Comparison of ENCODE assay signal across 9 mouse cellular contexts in the genomic region with DNA sequence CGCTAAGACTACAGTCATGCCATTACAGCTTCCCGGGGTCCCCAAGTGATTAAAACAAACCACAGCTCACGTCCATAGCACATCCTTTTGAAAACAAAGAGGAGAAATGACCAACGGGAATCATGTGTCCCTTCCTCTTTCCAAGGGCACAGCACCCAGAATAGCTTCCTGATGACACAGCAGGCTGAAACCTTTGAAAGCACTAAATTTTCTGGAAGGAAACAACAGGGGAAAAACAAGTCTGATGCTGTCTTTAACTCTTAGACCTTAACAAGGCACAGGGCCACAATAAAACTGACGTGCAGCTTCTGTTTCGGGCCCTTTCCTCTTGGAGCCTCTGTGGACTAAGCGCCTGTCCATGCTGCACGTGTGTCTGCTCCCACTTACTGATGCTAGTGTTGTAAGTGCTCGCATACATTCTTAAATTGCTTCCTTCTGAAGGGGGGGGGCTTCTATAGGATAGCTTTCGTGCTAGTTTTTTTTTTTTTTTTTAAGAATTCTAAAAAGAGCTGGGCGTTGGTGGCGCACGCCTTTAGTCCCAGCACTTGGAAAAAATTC. TPM values are rescaled to one million over a fixed set of nuclear protein-coding genes. Genes with fewer than 3 reads are reported as not detected.
DNase-seq lines count a peak whose midpoint lies in the region; ATAC-seq and TF ChIP-seq lines count a peak whose summit lies in the region.
"Had no signal": no experiment of that assay in that cellular context is flagged by ENCODE, and none has a peak within 500 bp of the region (broad histone marks: within the 10 kb centered on the region; RNA-seq: fewer than 3 reads in every experiment).

No protein-coding gene starts in this region.

- no peaks in the 10 kb centered on the region for H3K9me3 ChIP-seq in forebrain, embryonic 15.5 days
- no peaks in the 10 kb centered on the region for H3K9me3 ChIP-seq in forebrain, embryonic 13.5 days (replicated peaks)
- no peaks in the 10 kb centered on the region for H3K9me3 ChIP-seq in lung, embryonic 15.5 days
- H3K9me3 ChIP-seq in kidney, postnatal 0 days (replicated peaks; ENCODE audit: low read length), result no peaks in the 10 kb centered on the region
- H3K9me3 ChIP-seq: midbrain, embryonic 12.5 days had no signal

- no peak for ATAC-seq in forebrain, embryonic 15.5 days (replicated peaks)
- no peak for ATAC-seq in forebrain, embryonic 13.5 days
- ATAC-seq in lung, embryonic 15.5 days (ENCODE audit: borderline replicate concordance, extremely low read depth, low FRiP score, low TSS enrichment), result no peak
- ATAC-seq in kidney, postnatal 0 days (replicated peaks; ENCODE audit: low FRiP score, low read depth), result no peak

- peaks cover 13% of the 10 kb centered on the region for H3K4me1 ChIP-seq in forebrain, embryonic 15.5 days
- H3K4me1 ChIP-seq in forebrain, embryonic 13.5 days, result peaks cover 15% of the 10 kb centered on the region
- 0 out of 2 replicates have a peak, but pooled peaks cover 4% of the 10 kb centered on the region for H3K4me1 ChIP-seq in lung, embryonic 15.5 days
- H3K4me1 ChIP-seq in embryonic fibroblast, embryonic 13.5 days (ENCODE audit: control insufficient read depth, insufficient read depth, low read length), result peaks cover 9% of the 10 kb centered on the region
- no peaks in the 10 kb centered on the region for H3K4me1 ChIP-seq in kidney, postnatal 0 days (replicated peaks; ENCODE audit: insufficient read depth, low read length)
- H3K4me1 ChIP-seq: midbrain, embryonic 12.5 days had no signal

- peak overlapping the region; percentile 68; the same call in 1 of the 2 replicates for H3K27ac ChIP-seq in forebrain, embryonic 15.5 days (replicated peaks)
- no peak overlapping the region for H3K27ac ChIP-seq in forebrain, embryonic 13.5 days
- H3K27ac ChIP-seq in lung, embryonic 15.5 days, result peak overlapping the region; percentile 62
- H3K27ac ChIP-seq in embryonic fibroblast, embryonic 13.5 days (ENCODE audit: insufficient read depth, low read length), result peak overlapping the region; percentile 3; the same call in 1 of the 2 replicates
- H3K27ac ChIP-seq in kidney, postnatal 0 days, result peak overlapping the region; percentile 47; the same call in 1 of the 2 replicates
- H3K27ac ChIP-seq: midbrain, embryonic 12.5 days had no signal

- H3K9ac ChIP-seq in forebrain, embryonic 15.5 days (replicated peaks), result no peak overlapping the region
- H3K9ac ChIP-seq in forebrain, embryonic 13.5 days, result no peak overlapping the region
- H3K9ac ChIP-seq in lung, embryonic 15.5 days, result no peak overlapping the region
- no peak overlapping the region for H3K9ac ChIP-seq in kidney, postnatal 0 days (ENCODE audit: low read depth, low read length)
- H3K9ac ChIP-seq: midbrain, embryonic 12.5 days had no signal

- 63% methylated on average over 13 of the region's 13 CpGs for WGBS in forebrain, embryonic 15.5 days
- 72% methylated on average over 13 of the region's 13 CpGs for WGBS in forebrain, embryonic 13.5 days
- WGBS in lung, embryonic 15.5 days, result 68% methylated on average over 13 of the region's 13 CpGs
- 67% methylated on average over 13 of the region's 13 CpGs for WGBS in kidney, postnatal 0 days

- H3K27me3 ChIP-seq in forebrain, embryonic 15.5 days, result no peaks in the 10 kb centered on the region
- no peaks in the 10 kb centered on the region for H3K27me3 ChIP-seq in forebrain, embryonic 13.5 days
- no peaks in the 10 kb centered on the region for H3K27me3 ChIP-seq in lung, embryonic 15.5 days
- no peaks in the 10 kb centered on the region for H3K27me3 ChIP-seq in kidney, postnatal 0 days (ENCODE audit: insufficient read depth, low read length)
- H3K27me3 ChIP-seq: midbrain, embryonic 12.5 days had no signal

- no peak overlapping the region for H3K4me2 ChIP-seq in forebrain, embryonic 15.5 days (replicated peaks)
- H3K4me2 ChIP-seq in forebrain, embryonic 13.5 days, result no peak overlapping the region
- H3K4me2 ChIP-seq in lung, embryonic 15.5 days, result no peak overlapping the region
- H3K4me2 ChIP-seq in kidney, postnatal 0 days (ENCODE audit: low read length), result no peak overlapping the region
- H3K4me2 ChIP-seq: midbrain, embryonic 12.5 days had no signal

- no peak for TF ChIP-seq POLR2A in embryonic fibroblast, embryonic 13.5 days (IDR thresholded peaks at IDR 0.05; ENCODE audit: low read depth, low read length)

- H3K4me3 ChIP-seq in forebrain, embryonic 15.5 days, result no peak overlapping the region
- H3K4me3 ChIP-seq in forebrain, embryonic 13.5 days, result no peak overlapping the region
- no peak overlapping the region for H3K4me3 ChIP-seq in lung, embryonic 15.5 days
- no peak overlapping the region for H3K4me3 ChIP-seq in embryonic fibroblast, embryonic 13.5 days (ENCODE audit: insufficient read depth, low read length)
- H3K4me3 ChIP-seq in kidney, postnatal 0 days (replicated peaks; ENCODE audit: low read depth, low read length), result no peak overlapping the region
- H3K4me3 ChIP-seq: midbrain, embryonic 12.5 days had no signal

- peaks cover 16% of the 10 kb centered on the region for H3K36me3 ChIP-seq in forebrain, embryonic 15.5 days
- peaks cover 20% of the 10 kb centered on the region for H3K36me3 ChIP-seq in forebrain, embryonic 13.5 days (ENCODE audit: poor library complexity, severe bottlenecking)
- H3K36me3 ChIP-seq in lung, embryonic 15.5 days, result peaks cover 14% of the 10 kb centered on the region; the same call in 1 of the 2 replicates
- H3K36me3 ChIP-seq in kidney, postnatal 0 days (ENCODE audit: insufficient read depth, low read length), result 0 out of 2 replicates have a peak, but pooled peaks cover 11% of the 10 kb centered on the region

- no peak for DNase-seq in lung, postnatal 14 days
- peak; percentile 43 for DNase-seq in kidney, postnatal 0 days (ENCODE audit: low spot score)
- DNase-seq in embryo, embryonic 10 days (ENCODE audit: low spot score), result no peak
- no peak for DNase-seq in testis, postnatal 14 days (ENCODE audit: low spot score)

- no peak for TF ChIP-seq CTCF in embryonic fibroblast, embryonic 13.5 days (IDR thresholded peaks at IDR 0.05; ENCODE audit: borderline replicate concordance, insufficient read depth, low read length)
- no peak for TF ChIP-seq CTCF in kidney, postnatal 0 days (IDR thresholded peaks at IDR 0.05; ENCODE audit: low read depth)

RNA-seq across cellular contexts. Expression of a gene that starts 23.7 kb away (rescaled TPM):
- polyA plus RNA-seq in forebrain, embryonic 15.5 days (2015; fragmentation: Nextera tagmentation; extraction: Ambion mirVana), result 110 and 122 TPM in 2 replicates
- polyA plus RNA-seq in forebrain, embryonic 13.5 days (2015; fragmentation: Nextera tagmentation; extraction: Ambion mirVana), result 103 and 119 TPM in 2 replicates
- polyA plus RNA-seq in lung, embryonic 15.5 days (2015; fragmentation: Nextera tagmentation; extraction: Ambion mirVana), result 92.4 and 101 TPM in 2 replicates
- polyA plus RNA-seq in embryonic fibroblast, embryonic 13.5 days (2011; ENCODE audit: insufficient read length, low read depth, missing spikeins), result 108 and 115 TPM in 2 replicates
- 113 and 115 TPM in 2 replicates for polyA plus RNA-seq in kidney, postnatal 0 days (2015; fragmentation: Nextera tagmentation; extraction: Ambion mirVana)

RNA-seq across cellular contexts. Expression of a gene that starts 24.0 kb away (rescaled TPM):
- 32.3 and 33.7 TPM in 2 replicates for polyA plus RNA-seq in forebrain, embryonic 15.5 days (2015; fragmentation: Nextera tagmentation; extraction: Ambion mirVana)
- polyA plus RNA-seq in forebrain, embryonic 13.5 days (2015; fragmentation: Nextera tagmentation; extraction: Ambion mirVana), result 22.3 and 25.0 TPM in 2 replicates
- 18.2 and 18.8 TPM in 2 replicates for polyA plus RNA-seq in lung, embryonic 15.5 days (2015; fragmentation: Nextera tagmentation; extraction: Ambion mirVana)
- polyA plus RNA-seq in embryonic fibroblast, embryonic 13.5 days (2011; ENCODE audit: insufficient read length, low read depth, missing spikeins), result 26.2 and 27.1 TPM in 2 replicates
- 12.0 and 14.1 TPM in 2 replicates for polyA plus RNA-seq in kidney, postnatal 0 days (2015; fragmentation: Nextera tagmentation; extraction: Ambion mirVana)

RNA-seq across cellular contexts. Expression of a gene that starts 43.3 kb away (rescaled TPM):
- polyA plus RNA-seq in forebrain, embryonic 15.5 days (2015; fragmentation: Nextera tagmentation; extraction: Ambion mirVana), result not detected in 2 replicates
- not detected in 2 replicates for polyA plus RNA-seq in forebrain, embryonic 13.5 days (2015; fragmentation: Nextera tagmentation; extraction: Ambion mirVana)
- polyA plus RNA-seq in lung, embryonic 15.5 days (2015; fragmentation: Nextera tagmentation; extraction: Ambion mirVana), result not detected in 2 replicates
- not detected in 2 replicates for polyA plus RNA-seq in embryonic fibroblast, embryonic 13.5 days (2011; ENCODE audit: insufficient read length, low read depth, missing spikeins)
- 0.24 and 0.28 TPM in 2 replicates for polyA plus RNA-seq in kidney, postnatal 0 days (2015; fragmentation: Nextera tagmentation; extraction: Ambion mirVana)
- polyA plus RNA-seq: midbrain, embryonic 12.5 days had no signal

RNA-seq across cellular contexts. Expression of a gene that starts 56.3 kb away (rescaled TPM):
- not detected in 2 replicates for polyA plus RNA-seq in forebrain, embryonic 15.5 days (2015; fragmentation: Nextera tagmentation; extraction: Ambion mirVana)
- not detected in 2 replicates for polyA plus RNA-seq in forebrain, embryonic 13.5 days (2015; fragmentation: Nextera tagmentation; extraction: Ambion mirVana)
- polyA plus RNA-seq in lung, embryonic 15.5 days (2015; fragmentation: Nextera tagmentation; extraction: Ambion mirVana), result 0.04 and 0.09 TPM in 2 replicates
- polyA plus RNA-seq in embryonic fibroblast, embryonic 13.5 days (2011; ENCODE audit: insufficient read length, low read depth, missing spikeins), result not detected in 2 replicates
- polyA plus RNA-seq in kidney, postnatal 0 days (2015; fragmentation: Nextera tagmentation; extraction: Ambion mirVana), result 15.2 and 17.2 TPM in 2 replicates
- polyA plus RNA-seq: midbrain, embryonic 12.5 days had no signal
